Mouse (Mus musculus) thymus, adult 2 months (tissue): ENCODE measurements around the gene Gm45716.

ENCODE experiments used
- CTCF ChIP-seq: fragments of 200-500 bp; IDR thresholded peaks from 2 replicates; pipeline ENCODE4 v1.5.1; 2012; ENCODE audit warnings: mild to moderate bottlenecking, control low read depth, low read length, moderate library complexity, borderline replicate concordance; ENCODE audit not compliant: control insufficient read depth, poor library complexity, insufficient read depth; ENCODE audit errors: extremely low read depth
- POLR2A ChIP-seq: fragments of 200-500 bp; IDR thresholded peaks from 2 replicates; pipeline ENCODE4 v1.6.1; 2012; ENCODE audit warnings: mild to moderate bottlenecking, low read length, control low read depth, moderate library complexity; ENCODE audit not compliant: control insufficient read depth, poor library complexity, insufficient read depth; ENCODE audit errors: extremely low read depth

- TF ChIP-seq CTCF (no peak), POLR2A (no peak)
These were observed 11.7 kb upstream of the Gm45716 start for GRCm38 (mm10) chr11:90175634-90176300.
